Mouse (Mus musculus): ENCODE data around the gene Ccdc194. TPM values are rescaled to one million over a fixed set of nuclear protein-coding genes. Genes with fewer than 3 reads are reported as not detected.

Gene Ccdc194
- polyA plus RNA-seq, 1 experiment from 2014 or later: 0.49 TPM

DNA sequence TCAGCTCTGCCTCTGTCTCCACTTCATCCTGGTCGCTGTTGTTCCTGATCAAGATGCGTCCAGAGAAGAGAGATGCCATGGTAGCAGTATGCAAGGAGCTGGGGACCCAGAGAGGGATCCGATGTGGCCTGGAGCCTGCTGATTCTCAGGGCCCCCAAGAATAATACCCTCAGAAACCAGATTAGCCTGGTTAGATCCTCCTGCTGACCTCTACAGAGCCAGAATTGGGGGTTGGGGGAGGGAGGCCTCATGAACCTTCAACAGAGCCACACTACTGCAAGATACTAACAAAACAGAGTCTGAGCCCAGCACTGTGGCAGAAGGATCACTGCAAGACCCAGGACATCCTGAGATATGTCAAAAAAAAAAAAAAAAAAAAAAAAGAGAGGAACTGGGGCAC, 41.0 kb upstream of the Ccdc194 start, which contains the start of gene Nxnl1:
TSS of gene Nxnl1 (minus strand) at position 101 of the 400 bp plus-strand sequence.
- Histone ChIP-seq H3K36me3 (no peaks in the 10 kb centered on the region), H3K4me2 (no peak within 1 kb of the TSS), H3K4me3 (replicated peaks) (no peak within 1 kb of the TSS), H3K27me3 (replicated peaks) (peaks cover 9% of the 10 kb centered on the region; the same call in 1 of the 2 replicates), H3K9me3 (no peaks in the 10 kb centered on the region), H3K9ac (no peak within 1 kb of the TSS), H3K27ac (no peak within 1 kb of the TSS), H3K4me1 (peaks cover 26% of the 10 kb centered on the region)
- ATAC-seq (ENCODE audit: insufficient read depth, low FRiP score, low read depth): no peak
- 73% methylated on average over 3 of the region's 3 CpGs for WGBS

DNA sequence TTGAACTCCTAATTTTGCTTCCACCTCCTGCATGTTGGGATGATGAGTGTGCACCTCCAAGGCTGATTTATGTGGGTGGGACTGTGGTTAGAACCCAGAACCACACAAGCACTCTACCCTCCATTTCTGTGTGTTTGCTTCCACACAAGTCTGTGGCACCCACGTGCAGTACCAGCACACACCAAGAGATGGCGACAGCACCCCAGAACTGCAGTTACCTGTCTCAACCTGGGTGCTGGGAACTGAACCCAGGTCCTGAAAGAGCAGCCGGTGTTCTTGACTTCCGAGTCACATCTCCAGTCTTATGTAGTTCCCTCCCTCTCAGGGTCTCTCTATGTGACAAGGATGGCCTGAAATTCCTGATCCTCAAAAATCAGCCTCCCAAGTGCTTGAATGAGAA, 38.5 kb upstream of the Ccdc194 start:
- Histone ChIP-seq H3K4me3 (replicated peaks) (no peak overlapping the region), H3K27me3 (replicated peaks) (peaks cover 26% of the 10 kb centered on the region), H3K9ac (no peak overlapping the region), H3K4me1 (peaks cover 15% of the 10 kb centered on the region), H3K4me2 (no peak overlapping the region), H3K27ac (no peak overlapping the region), H3K9me3 (no peaks in the 10 kb centered on the region), H3K36me3 (no peaks in the 10 kb centered on the region)
- WGBS: 88% methylated on average over 4 of the region's 4 CpGs
- no peak for ATAC-seq (ENCODE audit: insufficient read depth, low FRiP score, low read depth)

- Histone ChIP-seq H3K27me3 (replicated peaks) (peaks cover 38% of the 10 kb centered on the region), H3K4me3 (replicated peaks) (peak overlapping the region; percentile 27), H3K4me1 (peaks cover 17% of the 10 kb centered on the region; the same call in 1 of the 2 replicates), H3K36me3 (no peaks in the 10 kb centered on the region), H3K9ac (no peak overlapping the region), H3K9me3 (no peaks in the 10 kb centered on the region), H3K27ac (no peak overlapping the region), H3K4me2 (peak overlapping the region; percentile 60)
- WGBS: 1% methylated on average over 33 of the region's 33 CpGs
- no peak for ATAC-seq (ENCODE audit: insufficient read depth, low FRiP score, low read depth)
Measured at GRCm38 (mm10) chr8:71562751-71563150, 37.2 kb upstream of the Ccdc194 start.

- Histone ChIP-seq H3K9ac (no peak overlapping the region), H3K27ac (no peak overlapping the region), H3K9me3 (no peaks in the 10 kb centered on the region), H3K36me3 (no peaks in the 10 kb centered on the region), H3K4me1 (peaks cover 17% of the 10 kb centered on the region; the same call in 1 of the 2 replicates), H3K4me3 (replicated peaks) (no peak overlapping the region), H3K4me2 (no peak overlapping the region), H3K27me3 (replicated peaks) (peaks cover 49% of the 10 kb centered on the region)
- no peak; the same call in 1 of the 2 replicates for ATAC-seq (ENCODE audit: insufficient read depth, low FRiP score, low read depth)
- 4% methylated on average over 15 of the region's 15 CpGs for WGBS
Measured at GRCm38 (mm10) chr8:71561401-71561800, 35.9 kb upstream of the Ccdc194 start.

DNA sequence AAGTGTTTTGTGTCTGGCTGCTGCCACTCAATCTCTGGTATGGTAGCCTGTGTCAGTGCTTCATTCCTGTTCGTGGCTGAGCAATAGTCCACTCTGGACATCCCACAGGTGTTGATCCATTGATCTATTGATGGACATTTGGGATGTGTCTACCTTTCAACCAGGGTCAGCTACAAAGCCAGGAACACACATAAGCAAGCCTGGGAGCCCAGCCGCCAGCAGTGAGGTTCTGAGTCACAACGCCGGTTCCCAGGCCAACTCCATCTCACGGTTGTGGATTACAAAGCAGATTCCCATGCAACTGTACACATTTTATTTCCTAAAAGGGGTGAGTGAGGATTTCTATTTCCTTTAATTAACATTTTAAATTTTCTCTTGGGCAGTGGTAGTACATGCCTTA, 35.3 kb upstream of the Ccdc194 start:
- Histone ChIP-seq H3K4me1 (peaks cover 17% of the 10 kb centered on the region; the same call in 1 of the 2 replicates), H3K27ac (no peak overlapping the region), H3K27me3 (replicated peaks) (peaks cover 49% of the 10 kb centered on the region), H3K9ac (no peak overlapping the region), H3K9me3 (no peaks in the 10 kb centered on the region), H3K4me2 (no peak overlapping the region), H3K4me3 (replicated peaks) (no peak overlapping the region), H3K36me3 (no peaks in the 10 kb centered on the region)
- ATAC-seq (ENCODE audit: insufficient read depth, low FRiP score, low read depth): no peak
- whole genome bisulfite sequencing: 83% methylated on average over 5 of the region's 5 CpGs

- H3K9ac ChIP-seq: no peak overlapping the region
- no peaks in the 10 kb centered on the region for H3K36me3 ChIP-seq
- H3K4me1 ChIP-seq: peaks cover 17% of the 10 kb centered on the region; the same call in 1 of the 2 replicates
- H3K9me3 ChIP-seq: no peaks in the 10 kb centered on the region
- no peak overlapping the region for H3K27ac ChIP-seq
- H3K4me3 ChIP-seq (replicated peaks): no peak overlapping the region
- WGBS: 64% methylated on average over 3 of the region's 3 CpGs
- H3K27me3 ChIP-seq (replicated peaks): peaks cover 49% of the 10 kb centered on the region
- no peak overlapping the region for H3K4me2 ChIP-seq
- no peak for ATAC-seq (ENCODE audit: insufficient read depth, low FRiP score, low read depth)
Measured at GRCm38 (mm10) chr8:71560071-71560470, 34.6 kb upstream of the Ccdc194 start.

DNA sequence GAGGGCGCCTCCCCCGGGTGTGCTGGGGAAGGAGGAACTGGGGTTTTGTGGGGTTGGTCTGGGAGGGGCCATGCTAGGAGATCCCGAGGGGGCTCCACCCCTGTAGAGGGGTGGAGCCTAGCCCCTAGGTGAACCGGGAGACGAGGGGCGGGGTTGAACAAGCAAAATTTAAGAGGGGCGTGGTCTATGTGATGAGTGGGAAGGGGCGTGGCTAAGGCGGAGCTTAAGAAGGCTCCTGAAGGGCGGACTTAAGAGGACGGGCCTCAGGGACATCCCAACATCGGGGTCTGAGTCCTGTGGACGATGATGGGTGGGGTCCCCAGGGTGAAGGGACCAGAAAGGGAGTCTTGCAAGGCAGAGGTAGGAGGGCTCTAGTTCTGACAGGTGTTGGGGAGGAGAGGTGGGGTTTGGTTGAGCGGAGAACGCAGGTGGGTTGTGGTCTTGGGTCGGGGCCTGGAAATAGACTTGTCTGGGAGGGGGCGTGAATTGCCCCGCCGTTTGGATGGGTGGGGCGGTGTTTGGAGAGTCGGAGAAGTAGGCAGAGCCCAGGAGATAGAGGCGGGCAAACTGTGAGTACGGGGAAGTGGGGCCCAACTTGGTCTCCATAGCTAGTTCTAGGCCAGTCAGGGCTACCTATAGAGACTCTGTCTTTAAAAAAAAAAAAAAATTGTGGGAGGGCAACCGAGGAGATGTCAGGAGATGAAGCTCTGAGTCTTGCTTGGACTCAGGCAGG, 33.6 kb upstream of the Ccdc194 start:
- peaks cover 49% of the 10 kb centered on the region for H3K27me3 ChIP-seq (replicated peaks)

GRCm38 (mm10) chr8:71558071-71558957, 32.8 kb upstream of the Ccdc194 start, which contains the start of gene Tmem221:
Tmem221 (minus strand) TSS chr8:71558871.
- Histone ChIP-seq H3K27me3 (replicated peaks) (peaks cover 49% of the 10 kb centered on the region), H3K4me3 (replicated peaks) (peak within 1 kb of the TSS; percentile 48), H3K4me1 (peaks cover 17% of the 10 kb centered on the region; the same call in 1 of the 2 replicates), H3K27ac (no peak within 1 kb of the TSS), H3K36me3 (no peaks in the 10 kb centered on the region), H3K4me2 (peak within 1 kb of the TSS; percentile 91), H3K9ac (peak within 1 kb of the TSS; percentile 25; the same call in 1 of the 2 replicates), H3K9me3 (no peaks in the 10 kb centered on the region)
- ATAC-seq (ENCODE audit: insufficient read depth, low FRiP score, low read depth): peak; percentile 32
- 3% methylated on average over 70 of the region's 70 CpGs for WGBS

More for the DNA sequence above, 33.6 kb upstream of the Ccdc194 start:
- 2% methylated on average over 24 of the region's 24 CpGs for WGBS
- no peak overlapping the region for H3K9ac ChIP-seq
- H3K4me1 ChIP-seq: peaks cover 17% of the 10 kb centered on the region; the same call in 1 of the 2 replicates
- no peak overlapping the region for H3K27ac ChIP-seq
- peak overlapping the region; percentile 91 for H3K4me2 ChIP-seq
- H3K36me3 ChIP-seq: no peaks in the 10 kb centered on the region
- H3K9me3 ChIP-seq: no peaks in the 10 kb centered on the region
- ATAC-seq (ENCODE audit: insufficient read depth, low FRiP score, low read depth): peak; percentile 64
- H3K4me3 ChIP-seq (replicated peaks): peak overlapping the region; percentile 48

DNA sequence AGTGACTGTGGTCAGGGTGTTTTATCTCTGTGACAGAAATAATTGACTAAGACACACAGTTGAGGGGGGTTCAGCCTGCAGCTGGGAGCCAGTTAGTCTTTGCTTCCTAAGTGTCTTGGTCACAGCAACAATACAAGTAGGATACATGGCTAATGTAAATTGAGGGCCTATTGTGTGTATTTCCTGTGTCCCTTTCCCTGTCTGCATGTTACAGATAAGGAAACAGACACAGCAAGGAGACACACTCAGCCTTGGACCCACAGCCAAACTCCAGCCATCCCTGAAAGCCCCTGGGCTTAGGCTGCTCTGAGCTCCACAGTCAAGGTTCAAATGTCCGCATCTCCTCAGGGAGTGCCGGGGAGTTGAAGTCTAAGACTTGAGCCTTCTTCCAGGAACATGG, 29.1 kb upstream of the Ccdc194 start:
- Histone ChIP-seq H3K4me2 (no peak overlapping the region), H3K9ac (no peak overlapping the region), H3K4me1 (peaks cover 9% of the 10 kb centered on the region; the same call in 1 of the 2 replicates), H3K36me3 (no peaks in the 10 kb centered on the region), H3K4me3 (replicated peaks) (no peak overlapping the region), H3K9me3 (no peaks in the 10 kb centered on the region), H3K27ac (no peak overlapping the region), H3K27me3 (replicated peaks) (peaks cover 29% of the 10 kb centered on the region)
- WGBS: 84% methylated on average over 2 of the region's 2 CpGs
- ATAC-seq (ENCODE audit: insufficient read depth, low FRiP score, low read depth): no peak

GRCm38 (mm10) chr8:71554001-71554400, 28.5 kb upstream of the Ccdc194 start:
- H3K4me1 ChIP-seq: peaks cover 9% of the 10 kb centered on the region; the same call in 1 of the 2 replicates
- H3K9ac ChIP-seq: no peak overlapping the region
- H3K9me3 ChIP-seq: no peaks in the 10 kb centered on the region
- H3K36me3 ChIP-seq: no peaks in the 10 kb centered on the region
- H3K27ac ChIP-seq: no peak overlapping the region
- ATAC-seq (ENCODE audit: insufficient read depth, low FRiP score, low read depth): no peak
- H3K4me3 ChIP-seq (replicated peaks): no peak overlapping the region
- no peak overlapping the region for H3K4me2 ChIP-seq
- WGBS: 61% methylated on average over 6 of the region's 6 CpGs
- peaks cover 23% of the 10 kb centered on the region for H3K27me3 ChIP-seq (replicated peaks)

- ATAC-seq (ENCODE audit: insufficient read depth, low FRiP score, low read depth): no peak; the same call in 1 of the 2 replicates
- H3K36me3 ChIP-seq: peaks cover 6% of the 10 kb centered on the region; the same call in 1 of the 2 replicates
- peaks cover 12% of the 10 kb centered on the region; the same call in 1 of the 2 replicates for H3K27me3 ChIP-seq (replicated peaks)
- no peaks in the 10 kb centered on the region for H3K9me3 ChIP-seq
- WGBS: 34% methylated on average over 6 of the region's 6 CpGs
- no peak overlapping the region for H3K4me2 ChIP-seq
- H3K27ac ChIP-seq: peak overlapping the region; percentile 64; the same call in 1 of the 2 replicates
- H3K4me3 ChIP-seq (replicated peaks): no peak overlapping the region
- H3K4me1 ChIP-seq: no peaks in the 10 kb centered on the region
- no peak overlapping the region for H3K9ac ChIP-seq
Measured at GRCm38 (mm10) chr8:71552770-71553169, 27.3 kb upstream of the Ccdc194 start.

Measured in stomach, embryonic 15.5 days (tissue).